Mouse (Mus musculus) midbrain, embryonic 13.5 days (tissue): Measurements from ENCODE around the gene Grm6. TPM values are rescaled to one million over a fixed set of nuclear protein-coding genes. Genes with fewer than 3 reads are reported as not detected.

Experiments
- ATAC-seq: fragments of 200-750 bp; cut with Nextera tagmentation; 2 replicates; pipeline ENCODE4 v1.8.0; 2017; ENCODE audit warnings: mild to moderate bottlenecking, moderate TSS enrichment, moderate library complexity
- H3K27ac ChIP-seq: fragments of 300-500 bp; sonication (generic); 2 replicates; pipeline ENCODE4 v1.5.1; 2015; ENCODE audit warnings: inconsistent platforms, mild to moderate bottlenecking, moderate library complexity
- H3K27me3 ChIP-seq: fragments of 300-500 bp; sonication (generic); 2 replicates; pipeline ENCODE4 v1.6.1; 2015; ENCODE audit warnings: mild to moderate bottlenecking, inconsistent platforms
- H3K36me3 ChIP-seq: fragments of 300-500 bp; sonication (generic); 2 replicates; pipeline ENCODE4 v1.6.1; 2015; ENCODE audit warnings: mild to moderate bottlenecking, inconsistent platforms
- H3K4me1 ChIP-seq: fragments of 300-500 bp; sonication (generic); replicated peaks from 2 replicates; pipeline ENCODE4 v1.6.1; 2015; ENCODE audit warnings: inconsistent platforms
- H3K4me2 ChIP-seq: fragments of 300-500 bp; sonication (generic); replicated peaks from 2 replicates; pipeline ENCODE4 v1.6.1; 2015; ENCODE audit warnings: moderate library complexity, mild to moderate bottlenecking, inconsistent platforms
- H3K4me3 ChIP-seq: fragments of 300-500 bp; sonication (generic); replicated peaks from 2 replicates; pipeline ENCODE4 v1.5.1; 2015; ENCODE audit warnings: mild to moderate bottlenecking, inconsistent platforms
- H3K9ac ChIP-seq: fragments of 300-500 bp; sonication (generic); replicated peaks from 2 replicates; pipeline ENCODE4 v1.6.1; 2015; ENCODE audit warnings: mild to moderate bottlenecking, inconsistent platforms
- H3K9me3 ChIP-seq: fragments of 300-500 bp; sonication (generic); 2 replicates; pipeline ENCODE4 v1.6.1; 2016; ENCODE audit warnings: mild to moderate bottlenecking, inconsistent platforms
- WGBS: fragments of 180-500 bp; shearing (Covaris S2); methylation state at CpG from one replicate; pipeline ENCODE4 v1.1.7; 2015; 5-methylcytosine and 5-hydroxymethylcytosine counted together
- polyA plus RNA-seq: library from polyadenylated mRNA; unstranded; fragments of >200 nt; fragmentation: Nextera tagmentation; extraction: Ambion mirVana; gene quantifications from 2 replicates; pipeline ENCODE4 v1.2.1, GENCODE M21; 2015

Grm6 gene
- polyA plus RNA-seq, 1 experiment from 2014 or later, result 0.08 TPM

GRCm38 (mm10) chr11:50878641-50879040 is 28.2 kb downstream of the Grm6 start:
- peaks cover 20% of the 10 kb centered on the region for H3K9me3 ChIP-seq
- H3K27ac ChIP-seq, result no peak overlapping the region
- H3K27me3 ChIP-seq, result no peaks in the 10 kb centered on the region
- 90% methylated on average over 3 of the region's 3 CpGs for WGBS
- H3K4me3 ChIP-seq, result no peak overlapping the region
- no peak overlapping the region for H3K4me2 ChIP-seq
- no peak overlapping the region for H3K9ac ChIP-seq
- H3K4me1 ChIP-seq, result no peaks in the 10 kb centered on the region
- peaks cover 93% of the 10 kb centered on the region for H3K36me3 ChIP-seq
- ATAC-seq, result no peak

GRCm38 (mm10) chr11:50883756-50884155 is 33.3 kb downstream of the Grm6 start:
- H3K4me3 ChIP-seq, result no peak overlapping the region
- 82% methylated on average over 3 of the region's 3 CpGs for WGBS
- no peaks in the 10 kb centered on the region for H3K9me3 ChIP-seq
- ATAC-seq, result no peak
- peaks cover 63% of the 10 kb centered on the region for H3K36me3 ChIP-seq
- H3K4me2 ChIP-seq, result no peak overlapping the region
- no peak overlapping the region for H3K27ac ChIP-seq
- no peak overlapping the region for H3K9ac ChIP-seq
- H3K27me3 ChIP-seq, result no peaks in the 10 kb centered on the region
- peaks cover 21% of the 10 kb centered on the region for H3K4me1 ChIP-seq

GRCm38 (mm10) chr11:50886231-50886932 is 35.9 kb downstream of the Grm6 start:
- Histone ChIP-seq H3K4me3 (peak overlapping the region; percentile 52), H3K9ac (peak overlapping the region; percentile 76), H3K9me3 (peaks cover 4% of the 10 kb centered on the region; the same call in 1 of the 2 replicates), H3K27ac (no peak overlapping the region), H3K36me3 (peaks cover 38% of the 10 kb centered on the region), H3K4me1 (peaks cover 21% of the 10 kb centered on the region), H3K4me2 (peak overlapping the region; percentile 68), H3K27me3 (no peaks in the 10 kb centered on the region)
- WGBS, result 46% methylated on average over 8 of the region's 8 CpGs
- ATAC-seq, result no peak

DNA sequence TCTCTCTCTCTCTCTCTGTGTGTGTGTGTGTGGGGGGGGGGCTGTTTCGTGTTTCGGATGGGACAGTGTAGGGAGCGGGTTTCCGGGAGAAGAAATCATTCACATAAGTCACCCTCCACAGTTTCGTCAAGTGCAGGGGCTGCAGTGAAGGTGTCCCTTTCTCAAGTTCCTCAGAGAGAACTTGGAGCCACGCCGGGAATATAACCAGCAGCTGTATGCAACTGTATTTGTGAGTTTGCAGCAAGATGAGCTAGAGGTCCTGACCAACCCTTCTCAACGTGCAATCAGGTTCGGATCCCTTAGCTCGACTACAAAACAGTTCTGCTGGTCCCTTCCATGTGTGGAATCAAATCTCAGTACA is 36.4 kb downstream of the Grm6 start:
- Histone ChIP-seq H3K36me3 (peaks cover 35% of the 10 kb centered on the region), H3K9me3 (peaks cover 4% of the 10 kb centered on the region; the same call in 1 of the 2 replicates), H3K4me1 (peaks cover 21% of the 10 kb centered on the region), H3K4me2 (peak overlapping the region; percentile 68), H3K9ac (peak overlapping the region; percentile 76), H3K27ac (peak overlapping the region; percentile 79), H3K4me3 (peak overlapping the region; percentile 52), H3K27me3 (no peaks in the 10 kb centered on the region)
- WGBS, result 23% methylated on average over 10 of the region's 10 CpGs
- peak; percentile 29 for ATAC-seq

GRCm38 (mm10) chr11:50887390-50888128 is 37.1 kb downstream of the Grm6 start, which contains the start of gene Zfp454:
Gene Zfp454 (minus strand): TSS chr11:50887651.
- no peaks in the 10 kb centered on the region for H3K27me3 ChIP-seq
- peak within 1 kb of the TSS; percentile 76 for H3K9ac ChIP-seq
- H3K4me3 ChIP-seq, result peak within 1 kb of the TSS; percentile 52
- ATAC-seq, result peak; percentile 97
- H3K4me1 ChIP-seq, result peaks cover 21% of the 10 kb centered on the region
- 6% methylated on average over 26 of the region's 26 CpGs for WGBS
- peak within 1 kb of the TSS; percentile 79 for H3K27ac ChIP-seq
- H3K9me3 ChIP-seq, result peaks cover 8% of the 10 kb centered on the region; the same call in 1 of the 2 replicates
- H3K36me3 ChIP-seq, result peaks cover 29% of the 10 kb centered on the region
- peak within 1 kb of the TSS; percentile 68 for H3K4me2 ChIP-seq

DNA sequence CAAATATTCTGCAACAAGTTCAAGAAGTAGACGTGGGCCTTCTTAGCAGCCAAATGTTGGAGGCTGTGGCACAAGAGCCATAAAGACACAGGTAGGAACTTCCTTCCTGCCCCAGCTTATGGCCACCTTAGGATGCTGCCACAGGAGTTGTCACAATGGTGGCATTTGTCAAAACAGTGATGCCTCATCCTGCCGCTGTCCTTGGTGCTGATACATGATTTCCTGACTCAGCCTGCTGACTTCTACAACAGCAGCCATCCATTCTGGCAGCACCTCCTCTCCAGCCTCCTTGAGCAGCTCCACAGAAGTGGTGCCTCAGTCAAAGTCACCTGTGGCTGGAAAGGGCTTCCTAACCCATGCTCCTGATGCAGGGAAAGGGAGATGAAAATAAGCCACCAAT is 42.0 kb downstream of the Grm6 start:
- WGBS, result 53% methylated on average over 2 of the region's 2 CpGs
- Histone ChIP-seq H3K4me2 (no peak overlapping the region), H3K4me3 (no peak overlapping the region), H3K9ac (no peak overlapping the region), H3K4me1 (peaks cover 3% of the 10 kb centered on the region; the same call in 1 of the 2 replicates), H3K9me3 (peaks cover 32% of the 10 kb centered on the region), H3K36me3 (peaks cover 21% of the 10 kb centered on the region), H3K27me3 (no peaks in the 10 kb centered on the region), H3K27ac (no peak overlapping the region)
- ATAC-seq, result no peak

DNA sequence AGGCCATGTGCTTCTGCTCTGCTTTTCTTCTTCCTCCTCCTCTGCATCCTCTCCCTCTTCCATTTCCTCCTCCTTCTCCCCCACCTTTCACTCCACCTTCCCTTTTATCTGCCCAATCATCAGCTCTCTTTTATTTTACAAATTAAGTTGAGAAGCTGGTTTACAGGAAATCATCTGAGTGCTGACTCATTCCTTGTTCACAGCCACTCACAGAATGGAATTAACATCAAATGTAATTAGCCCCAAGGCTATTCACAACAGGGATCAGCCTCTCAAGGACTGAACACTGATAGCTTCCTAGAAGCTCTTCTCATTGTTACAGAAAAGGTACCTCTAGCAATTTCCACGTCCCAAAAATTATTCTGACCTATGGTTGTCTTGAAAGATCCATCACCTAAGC is 46.9 kb downstream of the Grm6 start:
- Histone ChIP-seq H3K4me1 (no peaks in the 10 kb centered on the region), H3K4me3 (no peak overlapping the region), H3K27me3 (no peaks in the 10 kb centered on the region), H3K36me3 (peaks cover 66% of the 10 kb centered on the region), H3K27ac (no peak overlapping the region), H3K4me2 (no peak overlapping the region), H3K9ac (no peak overlapping the region), H3K9me3 (peaks cover 66% of the 10 kb centered on the region)
- WGBS, result 80% methylated on average over 1 of the region's 1 CpGs
- no peak for ATAC-seq

- Histone ChIP-seq H3K4me3 (no peak overlapping the region), H3K27me3 (no peaks in the 10 kb centered on the region), H3K36me3 (peaks cover 96% of the 10 kb centered on the region), H3K9ac (no peak overlapping the region), H3K4me1 (no peaks in the 10 kb centered on the region), H3K27ac (no peak overlapping the region), H3K9me3 (peaks cover 68% of the 10 kb centered on the region), H3K4me2 (no peak overlapping the region)
- ATAC-seq, result no peak
- 89% methylated on average over 5 of the region's 5 CpGs for WGBS
Observed at GRCm38 (mm10) chr11:50908136-50908535, 57.7 kb downstream of the Grm6 start.

DNA sequence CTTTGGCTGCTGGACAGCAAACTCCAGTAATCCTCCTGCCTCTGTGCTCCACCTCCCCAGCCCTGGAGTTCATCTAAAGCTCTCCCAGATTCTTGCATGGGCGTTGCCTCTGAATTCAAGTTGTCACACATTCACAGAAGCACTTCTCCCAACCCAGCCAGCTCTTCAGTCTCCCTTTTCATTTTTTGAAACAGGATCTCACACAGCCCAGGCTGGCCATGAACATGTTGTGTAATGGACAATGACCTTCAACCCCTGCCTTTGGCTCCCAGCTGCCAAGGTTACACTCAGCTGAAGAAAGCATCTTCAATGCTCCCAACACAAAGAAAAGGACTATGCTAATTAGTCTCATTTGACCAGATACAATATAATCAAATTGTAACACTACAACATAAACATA is 62.8 kb downstream of the Grm6 start:
- Histone ChIP-seq H3K27ac (no peak overlapping the region), H3K9me3 (peaks cover 27% of the 10 kb centered on the region), H3K36me3 (peaks cover 60% of the 10 kb centered on the region), H3K27me3 (no peaks in the 10 kb centered on the region), H3K9ac (no peak overlapping the region), H3K4me2 (no peak overlapping the region), H3K4me1 (peaks cover 14% of the 10 kb centered on the region), H3K4me3 (no peak overlapping the region)
- no peak for ATAC-seq
- 92% methylated on average over 1 of the region's 1 CpGs for whole genome bisulfite sequencing

DNA sequence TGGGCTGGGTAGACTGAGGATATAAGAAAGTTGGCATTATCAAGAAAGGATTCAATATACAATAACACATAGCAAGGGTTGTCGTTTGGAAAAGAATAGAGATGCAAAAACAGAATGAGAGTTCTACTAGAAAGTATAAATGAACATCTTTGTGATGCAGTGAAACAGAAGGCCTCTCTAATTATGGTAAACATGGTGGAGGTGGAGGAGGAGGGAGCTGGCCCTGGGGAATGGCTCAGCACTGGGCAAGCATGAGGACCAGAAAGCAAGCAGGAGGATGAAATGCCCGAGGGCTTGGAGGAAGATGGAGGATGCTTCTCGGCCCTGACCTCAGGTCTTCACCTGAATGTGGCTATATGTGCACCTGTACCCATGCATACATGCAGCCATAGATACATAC is 64.0 kb downstream of the Grm6 start:
- peak overlapping the region; percentile 75; the same call in 1 of the 2 replicates for H3K4me3 ChIP-seq
- peaks cover 48% of the 10 kb centered on the region for H3K36me3 ChIP-seq
- ATAC-seq, result no peak
- H3K27ac ChIP-seq, result no peak overlapping the region
- H3K9ac ChIP-seq, result no peak overlapping the region
- H3K4me2 ChIP-seq, result no peak overlapping the region; the same call in 1 of the 2 replicates
- H3K9me3 ChIP-seq, result peaks cover 27% of the 10 kb centered on the region
- H3K27me3 ChIP-seq, result no peaks in the 10 kb centered on the region
- H3K4me1 ChIP-seq, result peaks cover 14% of the 10 kb centered on the region
- 96% methylated on average over 3 of the region's 3 CpGs for WGBS
